Mouse (Mus musculus) kidney, adult 9 months (tissue): ENCODE data around the gene Zfp831.
A peak's percentile ranks its signal among the peaks of the same experiment; 100 is the strongest.

Experiments
- DNase-seq: peaks from one replicate; pipeline ENCODE4 v3.0.0; 2022

Zfp831 gene

DNA sequence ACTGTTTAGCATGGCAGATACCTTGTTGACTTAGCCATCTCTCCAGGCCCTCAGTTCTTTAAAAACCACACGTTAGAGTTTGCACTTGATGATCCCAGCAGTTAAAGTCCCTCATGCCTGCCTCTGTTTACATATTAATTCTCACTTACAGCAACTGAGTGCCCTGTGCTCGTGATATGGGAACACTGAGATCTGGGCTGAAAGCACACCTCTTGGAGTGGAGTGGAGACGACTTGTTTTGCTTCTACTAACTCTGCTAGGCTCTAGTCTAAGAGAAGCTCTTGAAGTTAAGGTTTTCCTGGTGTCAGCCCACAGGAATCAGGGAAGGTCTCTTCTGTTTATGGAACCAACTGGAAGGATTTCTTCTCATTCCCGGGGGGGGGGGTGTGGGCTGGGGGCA is 9.5 kb downstream of the Zfp831 start:
- no peak for DNase-seq

DNA sequence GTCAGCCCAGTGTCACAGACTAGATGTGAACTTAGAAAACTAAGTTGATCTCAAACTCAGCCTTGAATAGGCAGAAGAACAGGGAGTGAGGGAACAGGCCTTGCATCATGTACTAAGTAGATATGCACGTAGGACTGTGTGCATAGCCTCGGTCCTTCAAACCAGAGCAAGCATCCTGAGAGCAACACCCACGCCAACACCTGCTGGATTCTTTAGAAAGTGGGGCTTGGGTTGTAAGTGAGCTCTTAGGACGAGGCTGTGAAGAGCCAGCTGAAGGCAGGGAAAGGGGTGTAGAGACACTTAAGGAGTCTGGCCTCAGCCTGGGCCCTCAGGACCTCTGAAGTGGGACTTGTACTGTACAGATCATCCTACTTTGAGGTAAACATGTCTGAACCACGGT is 12.0 kb downstream of the Zfp831 start:
- no peak for DNase-seq

DNA sequence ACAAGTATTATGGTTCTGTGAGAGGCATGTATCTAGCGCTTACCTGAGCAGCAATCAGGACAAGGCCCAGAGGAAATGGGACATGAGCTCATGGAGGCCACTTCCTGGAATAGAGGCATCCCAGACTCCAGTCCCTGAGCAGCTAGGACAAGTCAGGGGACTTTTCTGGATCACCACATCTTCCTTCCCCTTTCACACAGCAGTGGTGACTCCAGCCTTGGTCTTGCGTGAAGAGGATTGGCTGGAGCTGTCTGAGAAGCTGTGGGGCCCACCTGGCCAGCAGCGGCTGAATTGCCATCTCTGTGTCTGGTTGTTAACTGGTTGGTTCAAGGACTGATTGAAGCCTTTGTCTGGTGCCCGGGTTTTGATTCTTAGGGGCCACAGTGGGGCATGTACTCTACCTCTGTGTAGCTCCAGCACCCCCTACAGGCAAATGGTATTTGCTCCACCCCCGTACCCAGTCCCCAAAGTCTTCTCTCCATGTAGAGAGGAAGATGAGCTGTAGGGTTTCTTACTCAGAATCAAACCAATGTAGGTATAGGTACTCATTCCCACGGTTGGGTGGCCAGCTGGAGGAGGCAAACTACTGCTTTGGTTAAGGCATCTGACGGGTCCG is 15.0 kb downstream of the Zfp831 start:
- no peak for DNase-seq

DNA sequence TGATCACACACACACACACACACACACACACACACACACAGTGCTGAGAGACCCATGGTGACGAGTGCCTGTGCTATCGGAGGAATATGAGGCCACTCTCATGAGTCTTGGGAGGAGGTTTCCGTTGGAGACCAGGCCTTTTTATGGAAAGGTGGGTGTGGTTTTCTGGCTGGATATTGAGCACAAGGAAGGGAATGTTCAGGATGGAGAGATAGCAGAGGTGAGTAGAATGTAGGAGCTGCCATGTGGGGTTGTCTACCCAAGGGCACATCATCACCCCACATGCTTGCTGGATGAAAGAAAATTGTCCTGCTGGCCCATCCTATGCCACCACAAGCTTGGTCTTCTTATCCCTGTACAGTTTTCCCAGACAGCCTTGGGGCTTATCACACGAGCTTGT is 16.5 kb downstream of the Zfp831 start:
- DNase-seq: no peak

DNA sequence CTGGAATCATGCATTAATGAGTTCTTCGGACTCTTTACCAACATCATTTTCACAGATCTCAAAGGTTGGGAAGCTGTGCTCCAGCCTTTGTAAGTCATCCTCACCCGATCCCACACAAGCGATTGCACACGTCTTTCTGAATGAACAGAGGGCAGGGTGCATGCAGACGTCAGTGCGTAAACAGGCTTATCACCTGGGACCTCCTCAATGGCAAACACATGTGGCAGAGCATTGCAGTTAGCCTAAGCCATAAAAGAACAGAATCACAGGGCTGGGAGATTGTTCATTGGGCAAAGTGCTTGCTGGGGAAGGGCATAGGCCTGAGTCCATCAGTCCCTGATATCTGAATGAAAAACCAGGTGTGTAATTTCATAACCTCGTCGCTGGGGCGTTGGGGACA is 17.0 kb downstream of the Zfp831 start:
- DNase-seq: no peak

DNA sequence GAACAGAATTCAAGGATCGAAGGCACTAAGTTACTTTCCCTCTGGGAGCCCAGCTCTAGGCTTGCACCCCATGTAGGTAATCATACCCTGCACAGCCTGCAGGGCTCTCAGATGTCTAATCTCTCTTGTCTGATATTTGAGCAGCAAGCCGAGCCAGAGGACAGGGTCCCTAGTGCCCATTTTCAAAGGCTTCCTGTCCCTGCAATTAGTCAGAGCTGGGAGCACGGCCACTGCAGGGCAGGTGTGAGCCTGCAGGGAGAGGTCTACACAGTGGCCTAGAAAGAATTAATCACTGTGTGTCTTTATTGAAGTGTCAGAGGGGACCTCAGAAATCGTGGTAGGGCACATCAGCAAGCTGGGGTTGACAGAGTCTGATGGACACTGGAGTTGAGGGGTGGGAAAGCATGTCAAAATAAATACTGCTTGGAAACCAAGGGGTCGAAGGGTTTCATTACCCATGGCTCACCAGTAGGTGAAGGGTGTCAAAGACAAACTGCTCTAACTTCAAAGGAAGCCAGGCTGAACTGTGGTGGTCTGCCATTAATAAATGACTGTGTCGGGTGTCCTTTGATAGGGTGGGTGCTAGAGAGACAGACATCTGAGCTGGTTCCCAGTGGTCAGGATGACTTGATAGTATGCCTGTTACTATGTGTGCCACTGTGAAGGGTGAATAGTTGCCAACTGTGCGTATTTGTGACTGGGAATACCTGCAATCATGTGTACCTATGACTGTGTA is 18.3 kb downstream of the Zfp831 start:
- DNase-seq: no peak

DNA sequence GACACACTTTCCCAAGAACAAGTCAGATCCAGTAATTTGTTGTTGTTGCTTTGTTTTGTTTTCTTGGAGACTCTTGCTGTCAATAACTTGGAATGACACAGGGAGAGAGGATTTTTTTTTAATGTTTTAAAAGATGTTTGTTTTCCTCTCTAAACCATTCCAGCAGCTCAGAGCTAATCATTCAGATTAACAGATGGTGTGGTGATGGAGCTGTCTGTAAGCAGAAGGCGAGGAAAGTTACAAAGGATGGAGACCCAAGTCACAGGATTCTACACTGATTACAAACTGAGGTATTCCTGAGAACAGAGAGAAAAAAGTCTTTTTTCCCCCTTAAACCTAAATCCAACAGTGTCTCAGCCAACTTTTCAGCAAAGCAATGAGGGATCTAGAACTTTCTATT is 19.3 kb downstream of the Zfp831 start:
- no peak for DNase-seq

DNA sequence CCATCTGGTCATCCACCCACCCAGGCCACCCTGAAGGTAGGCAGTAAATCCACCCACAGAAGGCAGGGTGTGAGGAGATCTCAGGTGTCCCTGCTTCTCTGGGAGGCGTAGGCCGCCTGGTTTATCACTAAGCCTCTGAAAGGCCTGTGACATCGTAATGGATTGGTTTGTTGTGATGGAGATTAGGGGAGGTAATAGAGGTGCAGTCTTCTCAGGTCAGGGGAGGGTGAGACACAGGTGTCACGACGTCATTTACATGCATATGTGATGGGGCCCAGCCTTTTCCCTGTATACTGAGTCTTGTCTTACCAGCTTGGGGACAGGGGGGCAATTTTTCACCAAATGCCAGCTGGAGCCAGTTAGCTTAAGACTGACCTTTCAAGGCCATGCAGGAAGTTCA is 22.1 kb downstream of the Zfp831 start:
- no peak for DNase-seq

DNA sequence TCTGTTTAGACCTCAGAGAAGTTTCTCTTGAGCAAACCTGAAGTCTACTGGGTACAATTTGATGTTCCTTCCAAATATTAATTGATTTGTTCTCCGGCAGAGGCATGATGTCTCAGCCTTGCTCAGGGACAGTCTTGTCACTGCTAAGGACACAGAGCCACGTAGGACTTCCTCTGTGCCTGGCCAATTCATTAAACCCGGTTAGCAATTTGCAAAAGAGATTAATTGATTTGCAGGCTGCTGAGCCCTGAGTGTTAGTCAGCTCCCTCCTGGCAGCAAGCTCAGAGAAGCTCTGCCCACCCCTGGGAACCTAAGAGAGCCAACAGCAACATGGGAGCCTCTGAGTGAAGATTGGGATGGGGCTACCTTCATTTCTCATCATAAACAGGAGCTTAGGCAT is 25.5 kb downstream of the Zfp831 start:
- no peak for DNase-seq

DNA sequence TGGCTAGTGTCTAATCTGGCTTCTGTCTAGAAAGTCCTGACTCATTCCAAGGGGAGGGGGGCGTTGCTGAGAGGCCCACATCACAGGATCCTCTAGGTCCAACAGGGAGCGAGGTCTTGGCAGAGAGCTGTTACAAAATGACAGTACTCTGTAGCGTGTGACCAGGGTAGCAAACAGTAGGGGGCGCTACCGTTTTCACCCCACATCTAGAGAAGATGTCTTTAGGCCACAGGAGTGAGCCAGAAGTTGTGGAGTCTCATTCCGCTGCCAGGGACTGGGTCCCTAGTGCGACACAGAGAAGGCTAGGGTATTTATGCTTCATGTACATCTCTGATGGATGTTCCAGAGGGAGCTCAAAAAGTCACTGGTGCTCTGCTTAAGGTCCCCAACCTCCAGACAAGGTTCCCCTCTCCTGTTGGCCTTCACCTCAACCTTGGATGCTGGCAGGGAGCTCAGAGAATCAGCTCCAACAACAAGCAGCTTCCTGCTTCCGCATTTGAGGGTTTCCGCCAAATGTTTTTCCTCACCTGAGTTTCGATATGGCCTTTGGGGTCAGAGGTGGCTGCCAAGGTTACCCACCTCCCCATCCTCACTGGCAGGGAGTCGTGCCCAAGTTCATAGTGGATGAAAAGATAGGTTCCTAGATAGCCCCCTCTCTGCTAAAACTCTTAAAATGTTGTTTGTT is 29.3 kb downstream of the Zfp831 start:
- peak; percentile 27 for DNase-seq

DNA sequence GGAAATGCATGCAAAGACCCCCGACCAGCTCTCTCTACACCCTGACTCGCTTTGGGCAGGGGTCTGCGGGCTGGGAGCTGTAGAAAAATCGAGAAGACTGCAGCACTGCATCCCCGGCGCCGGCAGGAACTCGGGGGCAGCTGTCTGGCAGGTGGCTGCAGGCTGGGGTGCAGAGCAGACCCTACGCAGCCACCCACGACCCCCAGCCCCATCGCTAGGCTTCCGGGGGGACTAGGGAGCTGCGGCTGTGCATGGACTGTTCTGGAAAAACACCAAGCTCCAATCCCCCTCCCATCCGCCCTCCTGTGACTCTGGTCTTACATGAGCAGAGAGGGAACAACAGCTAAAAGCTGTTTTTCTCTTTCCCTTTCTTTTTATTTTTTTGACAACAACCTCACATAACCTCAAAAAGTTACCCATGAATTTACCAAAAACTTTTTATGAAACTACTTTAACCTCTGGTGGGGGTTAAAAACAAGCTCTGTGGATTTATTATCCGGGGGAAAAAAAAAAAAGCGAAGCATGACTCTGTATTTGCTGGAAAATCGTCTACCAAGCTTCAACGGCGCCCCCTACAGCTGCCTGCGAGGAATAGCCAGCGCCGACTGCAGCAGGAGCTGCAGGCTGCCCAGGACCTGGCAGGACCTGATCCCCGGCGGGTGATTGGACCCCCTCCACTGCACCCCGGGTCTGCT is 30.4 kb downstream of the Zfp831 start:
- peak; percentile 84 for DNase-seq

DNA sequence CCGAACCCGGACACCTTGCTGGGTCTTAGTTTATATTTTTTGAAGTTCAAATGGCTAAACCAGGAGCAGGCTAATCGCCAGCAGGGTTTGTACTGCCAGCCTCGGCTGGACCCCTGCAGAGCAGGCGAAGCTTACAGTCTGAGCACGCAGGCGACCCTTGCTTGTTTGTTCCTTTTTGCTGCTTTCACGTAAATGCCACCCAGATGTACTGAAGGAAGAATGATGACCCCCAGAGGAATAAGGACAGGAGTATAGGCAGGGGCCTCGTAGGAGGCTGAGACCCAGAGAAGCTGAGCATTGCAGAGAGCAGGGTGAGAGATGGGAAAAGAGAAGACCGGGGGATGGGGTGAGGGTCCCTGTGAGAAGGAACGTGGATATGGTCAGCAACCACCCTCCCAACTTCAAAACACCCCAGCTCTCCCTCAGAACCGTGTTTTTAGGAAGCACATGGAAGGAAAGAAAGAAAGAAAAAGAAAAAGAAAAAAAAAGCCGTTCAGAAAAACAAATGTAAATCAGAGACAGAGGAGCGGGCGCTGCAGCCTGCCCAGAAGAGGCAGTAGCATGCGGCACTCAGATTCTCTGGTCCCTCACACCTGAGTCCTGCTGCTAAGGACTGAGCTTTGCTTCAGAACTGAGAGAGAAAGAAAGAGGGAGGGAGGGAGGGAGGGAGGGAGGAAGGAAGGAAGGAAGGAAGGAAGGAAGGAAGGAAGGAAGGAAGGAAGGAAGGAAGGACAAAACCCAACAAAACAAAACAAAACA is 31.1 kb downstream of the Zfp831 start:
- DNase-seq: no peak

DNA sequence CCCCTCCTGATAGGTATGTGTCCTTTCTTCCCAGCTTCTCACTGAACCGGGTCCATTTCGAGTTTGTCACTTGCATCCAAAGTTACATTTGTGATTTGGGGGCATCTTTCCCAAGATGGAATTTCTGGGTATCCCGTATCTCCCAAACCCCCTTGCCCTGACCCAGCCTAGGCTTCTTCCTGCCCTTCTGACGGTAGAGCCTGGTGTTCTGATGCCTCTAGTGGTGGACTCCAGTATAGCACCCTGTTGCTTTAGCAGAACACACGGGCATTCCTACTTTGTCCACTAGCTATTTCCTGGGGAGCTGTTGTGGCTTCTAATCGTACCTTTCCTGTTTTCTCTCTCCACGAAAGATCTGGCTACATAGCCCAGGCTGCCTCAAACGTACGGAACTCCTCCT is 32.3 kb downstream of the Zfp831 start:
- peak; percentile 82 for DNase-seq

DNA sequence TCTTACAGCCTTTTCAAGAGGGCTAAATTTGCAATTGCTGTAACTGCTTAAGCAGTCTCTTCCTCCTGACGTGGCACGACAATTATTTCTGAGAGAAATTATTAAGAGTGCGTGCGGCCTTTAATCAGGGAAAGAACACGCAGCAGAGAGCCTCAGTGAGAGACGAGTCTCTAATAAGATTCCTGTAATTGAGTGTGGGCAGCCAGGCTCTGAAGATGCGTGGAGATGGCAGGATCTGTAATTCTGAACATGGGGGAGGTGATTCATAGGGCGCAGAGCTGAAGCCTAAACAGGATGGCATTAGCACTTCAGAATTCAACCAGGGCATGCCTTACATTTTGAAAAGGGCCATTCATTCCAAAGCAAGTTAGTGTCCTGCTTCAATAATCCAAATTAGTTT is 58.0 kb downstream of the Zfp831 start:
- no peak for DNase-seq

DNA sequence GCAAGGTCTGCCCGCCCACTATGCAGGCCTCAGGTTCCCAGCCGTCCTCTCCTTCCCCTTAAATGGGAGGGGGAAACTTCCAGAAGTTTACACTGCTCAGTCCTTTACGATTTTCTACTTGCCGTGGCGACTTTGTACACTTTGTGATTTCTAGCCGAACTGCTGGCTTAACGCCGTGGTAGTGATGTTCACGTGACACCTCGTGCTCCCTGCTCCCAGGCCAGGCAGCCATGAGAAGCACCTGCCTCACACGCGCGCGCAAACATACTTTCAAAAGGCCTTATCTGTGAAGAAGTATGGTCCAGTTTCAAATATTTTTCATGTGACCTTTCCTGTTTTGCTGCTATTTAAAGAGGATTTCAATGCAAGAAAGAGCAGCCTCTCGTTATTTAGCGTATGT is 63.8 kb downstream of the Zfp831 start:
- no peak for DNase-seq

DNA sequence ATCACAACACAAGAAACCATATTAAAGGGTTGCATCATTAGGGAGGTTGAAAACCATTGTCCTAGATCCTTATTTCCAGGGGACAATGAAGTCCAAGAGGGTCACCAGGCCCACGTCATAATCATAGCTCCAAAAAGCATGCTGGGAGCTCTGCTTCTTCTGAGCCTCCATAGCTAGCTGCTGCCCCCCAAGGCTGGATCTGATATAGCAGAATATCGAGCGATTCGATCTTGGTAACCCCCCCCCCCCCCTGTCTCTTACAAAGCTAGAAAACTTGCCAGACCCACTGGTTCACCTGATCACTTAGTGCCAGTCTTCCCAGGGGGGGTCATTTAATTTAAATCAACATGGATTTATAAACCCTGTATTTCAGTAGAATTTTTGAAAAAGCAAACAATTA is 65.3 kb downstream of the Zfp831 start:
- no peak for DNase-seq

DNA sequence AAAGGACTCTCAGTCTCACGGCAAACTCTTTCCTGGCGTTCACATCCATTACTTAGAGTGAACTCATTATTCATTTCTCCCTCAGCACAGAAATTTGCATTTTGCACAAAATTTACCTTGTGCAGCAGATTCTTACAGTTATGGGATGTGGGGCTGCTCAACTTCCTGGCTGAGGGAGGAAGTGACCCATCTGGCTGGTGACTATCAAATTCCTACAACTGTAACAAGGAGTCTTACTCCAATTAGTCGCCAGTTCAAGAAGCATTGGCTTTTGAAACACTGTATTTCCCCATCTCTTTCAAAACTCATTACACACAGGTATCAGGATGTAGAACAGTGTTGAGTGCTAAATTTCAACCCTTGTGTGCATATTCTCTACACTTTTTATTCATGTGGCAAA is 66.9 kb downstream of the Zfp831 start:
- DNase-seq: no peak

DNA sequence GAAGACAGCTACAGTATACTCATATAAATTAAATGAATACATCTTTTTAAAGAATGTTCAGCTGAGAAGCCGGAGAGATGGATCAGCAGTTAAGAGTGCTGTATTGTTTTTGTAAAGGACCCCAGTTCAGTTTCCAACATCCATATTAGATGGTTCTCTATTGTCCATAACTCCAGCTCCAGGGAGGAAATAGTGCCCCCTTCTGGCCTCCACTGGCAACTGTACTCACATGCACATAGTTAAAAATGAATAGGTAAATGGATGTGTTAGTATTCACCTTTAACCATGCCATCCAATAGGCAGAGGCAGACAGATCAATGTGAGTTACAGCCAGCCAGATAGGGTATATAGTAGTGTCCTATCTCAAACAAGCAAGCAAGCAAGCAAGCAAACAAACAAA is 68.7 kb downstream of the Zfp831 start:
- DNase-seq: no peak

DNA sequence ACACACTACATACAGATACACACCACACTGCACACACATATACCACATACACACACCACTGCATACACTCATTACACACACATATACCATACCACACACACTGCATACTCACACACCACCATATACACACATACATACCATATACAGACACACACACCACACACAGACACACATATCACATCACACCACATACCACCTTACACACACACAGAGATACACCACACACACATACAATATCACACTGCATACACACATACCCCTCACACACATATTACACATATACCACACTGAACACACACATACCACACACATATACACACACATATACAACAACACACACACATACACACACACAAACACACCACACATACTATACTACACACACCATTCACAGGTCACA is 72.6 kb downstream of the Zfp831 start:
- no peak for DNase-seq

DNA sequence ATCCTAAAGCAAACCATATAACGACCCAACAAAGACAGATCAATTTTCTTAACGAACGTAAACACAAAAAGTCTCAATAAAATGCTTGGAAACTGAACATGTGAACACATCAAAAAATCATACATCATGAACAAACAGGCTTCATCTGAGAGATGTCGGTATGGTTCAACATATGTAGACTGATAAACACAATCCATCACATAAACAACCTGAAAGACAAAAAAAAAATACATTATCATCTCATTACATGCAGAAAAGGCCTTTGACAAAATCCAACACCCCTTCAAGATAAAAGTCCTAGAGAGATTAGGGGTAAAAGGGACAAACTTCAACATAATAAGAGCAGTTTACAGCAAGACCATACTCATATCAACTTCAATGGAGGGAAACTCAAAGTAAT is 74.5 kb downstream of the Zfp831 start:
- no peak for DNase-seq

DNA sequence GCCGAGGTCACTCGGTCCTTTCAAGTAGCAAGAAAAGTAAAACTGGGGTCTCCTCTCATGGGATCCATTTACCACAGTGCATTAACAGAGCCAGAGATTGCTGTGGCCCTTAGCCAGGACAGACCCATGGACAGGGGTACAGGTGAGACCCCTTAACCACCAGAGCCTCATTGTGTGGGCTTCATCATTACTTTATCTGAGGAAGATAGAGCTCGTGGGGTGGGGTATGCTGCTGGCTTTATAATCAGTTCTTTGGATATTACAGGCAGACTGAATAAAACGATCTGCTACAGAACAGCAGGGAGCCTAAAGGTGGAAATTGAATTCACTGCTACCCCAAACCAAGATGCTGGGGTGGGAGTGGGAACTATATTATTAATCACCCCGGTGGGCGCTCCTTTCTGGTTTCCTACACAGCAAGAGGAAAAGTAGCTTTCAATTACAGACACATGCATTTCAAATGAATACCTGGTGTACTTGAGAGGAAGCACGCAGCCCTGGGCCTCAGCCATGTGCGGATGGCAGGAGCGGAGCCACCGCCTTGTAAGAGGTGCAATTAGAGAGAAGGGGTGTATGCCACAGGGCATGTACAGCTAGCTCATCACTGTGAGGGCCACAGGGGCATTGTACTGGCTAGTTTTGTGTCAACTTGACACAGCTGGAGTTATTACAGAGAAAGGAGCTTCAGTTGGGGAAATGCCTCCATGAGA is 83.9 kb downstream of the Zfp831 start:
- DNase-seq: no peak

DNA sequence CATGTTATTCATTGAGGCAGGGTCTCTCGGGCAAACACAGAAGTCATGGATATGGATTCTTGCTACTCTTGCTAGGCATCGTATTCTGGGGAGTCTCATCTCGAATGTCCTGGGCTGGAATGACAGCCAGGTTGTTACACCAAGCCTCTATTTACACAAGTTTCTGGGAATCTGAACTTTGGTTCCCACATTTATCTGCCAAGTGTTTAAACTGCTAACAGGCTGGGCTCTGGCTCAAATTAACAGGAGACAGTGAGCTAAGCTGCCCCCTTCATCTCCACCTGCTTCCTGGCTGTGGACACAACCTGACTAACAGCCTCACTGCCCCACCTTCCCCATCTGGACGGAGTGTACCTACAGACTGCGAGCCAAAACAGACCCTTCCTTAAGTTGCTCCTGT is 88.6 kb downstream of the Zfp831 start:
- DNase-seq: no peak
